Mouse (Mus musculus) left cerebral cortex, adult 11 months (tissue): ENCODE data around the gene Ctrb1.

Source experiments
- DNase-seq: peaks from one replicate; pipeline ENCODE4 v3.0.0; 2022; ENCODE audit warnings: low spot score

Ctrb1 gene

DNA sequence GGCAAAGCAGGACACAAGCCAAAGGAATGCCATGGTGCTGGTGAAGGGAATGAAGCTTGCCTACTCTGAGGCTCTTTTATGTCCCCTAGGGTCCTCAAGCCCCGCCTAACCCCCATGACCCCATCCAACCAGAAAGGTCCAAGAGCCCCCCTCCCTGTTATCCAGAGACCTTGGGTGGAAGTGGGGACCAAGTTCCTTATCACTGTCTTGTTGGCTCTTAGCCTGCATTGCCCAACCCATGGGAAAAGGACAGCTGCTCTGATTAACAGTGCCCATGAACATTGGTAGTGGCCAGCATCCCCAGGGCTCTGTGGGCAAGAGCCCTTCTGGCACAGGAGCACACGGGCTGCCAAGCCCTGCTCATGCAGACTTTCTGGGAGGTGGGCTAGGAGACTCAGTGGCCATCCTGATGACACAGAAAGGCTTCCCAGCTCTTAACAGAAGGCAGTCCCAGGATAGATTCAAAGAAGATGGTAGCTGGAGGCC is at the start of gene Ctrb1:
Gene Ctrb1 (minus strand): TSS at position 51 of the 486 bp plus-strand sequence.
- DNase-seq = no peak

DNA sequence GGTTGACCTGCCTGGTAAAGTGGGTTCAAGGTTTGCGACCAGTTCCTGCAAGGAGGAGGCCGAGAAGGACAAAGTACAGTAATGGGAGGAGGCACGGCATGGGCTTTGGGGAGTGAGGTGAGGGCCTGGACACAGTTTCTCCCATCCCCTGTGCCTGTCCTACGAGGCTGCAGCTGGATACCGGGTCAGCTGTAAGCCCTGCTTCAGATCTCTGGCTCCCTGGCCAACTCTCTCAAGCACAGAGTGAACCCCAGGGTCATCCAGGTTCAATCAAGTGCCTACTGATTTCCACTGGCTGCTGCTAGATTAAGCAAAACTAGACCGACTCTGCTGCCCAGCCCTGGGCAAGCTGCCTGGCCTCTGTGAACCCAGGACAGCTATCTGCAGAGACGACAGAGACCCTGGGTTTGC is 49.5 kb upstream of the Ctrb1 start:
- no peak for DNase-seq

- DNase-seq = no peak
These were observed 48.8 kb upstream of the Ctrb1 start for GRCm38 (mm10) chr8:111739604-111740003.

GRCm38 (mm10) chr8:111738867-111739266 is 48.1 kb upstream of the Ctrb1 start:
- no peak for DNase-seq

- no peak for DNase-seq
These were observed 45.5 kb upstream of the Ctrb1 start for GRCm38 (mm10) chr8:111736321-111736720.

GRCm38 (mm10) chr8:111735791-111736190 is 45.0 kb upstream of the Ctrb1 start:
- DNase-seq = no peak

- DNase-seq = no peak
These were observed 44.5 kb upstream of the Ctrb1 start for GRCm38 (mm10) chr8:111735335-111735761.

GRCm38 (mm10) chr8:111734244-111734960 is 43.6 kb upstream of the Ctrb1 start:
- DNase-seq = no peak

- no peak for DNase-seq
These were observed 42.9 kb upstream of the Ctrb1 start for GRCm38 (mm10) chr8:111733581-111734243.

GRCm38 (mm10) chr8:111732406-111733085 is 41.7 kb upstream of the Ctrb1 start:
- no peak for DNase-seq

GRCm38 (mm10) chr8:111732004-111732403 is 41.2 kb upstream of the Ctrb1 start:
- DNase-seq = peak; percentile 88

DNA sequence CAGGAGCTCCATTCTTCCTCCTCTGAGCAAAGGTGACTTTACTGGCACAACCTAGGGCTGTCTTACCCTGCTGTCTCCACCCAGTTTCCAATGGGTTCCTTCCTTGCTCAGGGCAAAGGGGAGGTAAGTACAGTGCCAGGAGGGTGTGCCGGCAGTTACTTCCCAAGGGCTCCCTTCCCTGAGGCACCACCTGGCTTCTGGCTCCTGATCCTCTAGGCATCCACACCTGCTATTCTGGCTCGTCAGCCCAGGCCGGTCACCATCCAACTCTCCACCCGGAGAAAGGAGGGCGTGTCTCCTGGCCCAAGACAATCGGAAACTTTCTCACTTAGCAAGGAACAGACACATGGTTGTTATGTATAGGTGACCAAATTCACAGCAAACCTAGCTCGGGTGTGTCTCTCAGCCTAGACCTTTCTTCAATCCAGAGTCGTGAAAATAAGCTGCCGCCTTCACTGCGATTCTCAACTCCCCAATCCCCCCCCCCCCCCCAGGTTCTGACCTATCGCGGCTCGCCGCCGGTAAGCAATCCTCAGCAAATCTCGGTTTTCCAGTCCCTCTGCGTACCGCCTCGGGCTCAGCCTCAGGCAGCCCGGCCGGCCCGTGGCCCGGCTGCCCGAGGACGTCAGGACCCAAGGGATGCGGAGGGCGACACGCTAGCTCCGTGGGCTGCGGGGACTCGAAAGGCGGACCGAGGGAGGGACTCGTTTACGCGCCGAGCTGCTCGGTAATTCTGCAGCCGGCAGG is 40.6 kb upstream of the Ctrb1 start:
- DNase-seq = no peak

GRCm38 (mm10) chr8:111729233-111730170 is 38.7 kb upstream of the Ctrb1 start:
- no peak for DNase-seq

DNA sequence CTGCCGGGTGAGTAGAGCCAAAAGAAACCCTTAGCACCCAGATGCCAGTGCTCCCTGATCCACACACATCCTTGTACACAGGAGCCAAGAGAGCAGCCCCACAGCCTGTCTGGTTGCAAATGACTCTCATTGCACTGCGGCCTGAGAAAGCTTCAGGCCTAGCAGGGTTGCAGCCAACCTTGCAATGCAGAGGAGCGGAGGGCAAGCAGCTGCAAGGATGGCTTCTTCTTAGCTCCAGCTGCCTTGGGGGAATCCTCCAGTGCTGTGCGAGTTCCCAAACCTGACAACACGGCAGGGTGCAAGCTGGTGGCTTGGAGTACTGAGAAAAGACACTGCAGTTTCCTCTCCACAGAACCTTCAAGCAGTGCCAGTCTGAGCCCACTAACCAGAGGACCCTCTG is 37.7 kb upstream of the Ctrb1 start:
- DNase-seq = no peak

DNA sequence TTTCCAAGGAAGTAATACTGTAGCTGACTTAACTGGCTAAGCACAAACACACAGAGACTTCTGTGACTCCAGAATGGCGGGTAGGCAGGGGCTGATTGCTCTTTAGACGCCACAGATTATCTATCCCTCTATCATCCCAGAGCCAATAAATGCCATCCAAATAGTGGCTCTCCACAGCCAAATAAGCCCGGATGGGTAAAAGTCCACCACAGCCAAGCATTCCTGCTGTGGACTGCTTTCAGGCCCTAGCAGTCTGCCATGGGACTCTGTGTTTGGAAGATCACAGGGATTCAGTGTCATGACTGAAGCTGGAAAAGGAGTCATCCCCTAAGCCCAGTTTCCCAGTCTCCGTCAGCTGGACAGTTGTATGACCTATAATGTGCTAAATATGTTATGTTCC is 36.7 kb upstream of the Ctrb1 start:
- no peak for DNase-seq

DNA sequence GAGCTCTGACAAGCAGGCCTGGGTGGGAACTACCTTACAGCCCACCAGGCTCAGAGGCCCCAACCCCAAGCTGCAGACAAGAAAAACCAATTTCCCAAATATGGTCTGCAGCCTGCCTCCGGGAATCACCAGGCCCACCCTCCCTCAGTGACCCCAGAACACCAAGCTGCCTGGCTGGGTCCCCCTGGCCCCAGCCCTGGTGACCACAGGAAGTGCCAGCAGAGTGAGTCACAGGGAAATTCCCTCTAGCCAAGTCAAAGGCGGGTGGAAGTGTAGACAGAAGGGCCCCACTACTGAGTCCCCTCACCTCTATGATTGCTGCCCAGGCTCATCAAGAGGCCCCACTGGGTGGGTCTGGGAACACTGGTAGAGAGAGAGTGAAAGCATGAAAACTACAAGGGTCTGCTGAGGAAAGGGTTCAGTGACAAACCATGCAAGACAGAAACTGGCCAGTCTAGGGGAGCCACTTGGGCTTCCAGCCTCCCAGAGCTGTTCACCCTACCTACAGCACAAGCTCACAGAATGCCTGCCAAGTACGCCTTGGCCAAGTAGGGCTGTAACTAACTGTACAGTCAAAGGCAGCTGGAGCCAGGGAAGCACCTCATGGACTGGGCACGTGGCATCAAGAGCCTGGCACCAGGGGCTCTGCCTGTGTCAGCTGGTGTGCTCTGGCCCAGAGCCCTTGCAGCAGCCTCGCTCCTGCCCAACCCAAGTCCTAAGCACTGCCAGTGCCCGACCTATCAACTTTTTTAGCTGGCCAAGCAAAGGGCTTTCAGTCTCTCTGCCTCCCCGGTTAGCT is 35.5 kb upstream of the Ctrb1 start:
- peak; percentile 81 for DNase-seq

DNA sequence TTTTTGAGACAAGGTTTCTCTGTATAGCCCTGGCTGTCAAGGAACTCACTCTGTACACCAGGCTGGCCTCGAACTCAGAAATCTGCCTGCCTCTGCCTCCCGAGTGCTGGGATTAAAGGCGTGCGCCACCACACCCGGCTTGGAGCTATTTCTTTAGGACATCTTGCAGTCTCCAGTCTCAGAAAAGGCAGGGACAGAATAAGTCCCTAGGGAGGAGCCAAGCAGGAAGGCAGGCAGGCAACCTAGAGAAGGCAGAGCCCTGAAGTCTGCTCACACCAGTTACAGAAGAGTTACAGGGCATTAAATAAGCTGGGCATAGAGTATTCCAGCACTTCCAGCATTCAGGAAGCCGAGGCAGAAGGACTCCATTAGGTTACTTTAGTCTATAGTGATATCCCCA is 34.5 kb upstream of the Ctrb1 start:
- no peak for DNase-seq

DNA sequence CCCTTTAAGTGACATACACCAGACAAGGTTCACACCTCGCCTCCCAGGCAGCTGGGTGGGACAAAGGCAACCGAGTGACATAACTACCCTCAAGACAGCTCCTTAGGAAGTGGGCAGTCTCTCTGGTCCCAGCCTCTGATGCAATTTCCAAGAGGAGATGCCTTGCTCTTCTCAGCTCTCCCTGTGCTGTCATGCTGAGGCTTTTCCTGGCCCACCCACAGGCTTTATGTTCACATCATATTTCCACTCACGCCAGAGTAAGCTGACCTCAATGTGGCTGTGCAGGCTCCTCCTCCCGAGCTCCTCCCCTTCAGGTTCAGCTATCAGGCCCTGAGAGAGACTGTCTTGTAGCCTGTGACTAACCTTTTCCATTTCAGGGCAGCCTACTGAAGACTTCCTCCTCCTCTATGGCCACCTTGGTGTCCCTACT is 29.3 kb upstream of the Ctrb1 start:
- DNase-seq = no peak

- no peak for DNase-seq
These were observed 28.1 kb upstream of the Ctrb1 start for GRCm38 (mm10) chr8:111718937-111719336.

- DNase-seq = no peak
These were observed 27.1 kb upstream of the Ctrb1 start for GRCm38 (mm10) chr8:111717866-111718265.
